Mouse (Mus musculus) embryo, embryonic 9.5 days (tissue): Measurements from ENCODE around the gene Ube2c.
"Not testable (repeated sequence)": the region's sequence is repeated elsewhere in the genome, so short reads cannot be mapped to it uniquely, and the experiment has no call there.

ENCODE experiments used
- DNase-seq: peaks from one replicate; pipeline ENCODE4 v3.0.0-alpha.2; 2017; ENCODE audit errors: extremely low spot score

The Ube2c gene

GRCm38 (mm10) chr2:164787779-164788178 lies 18.1 kb downstream of the Ube2c start:
- no peak for DNase-seq

GRCm38 (mm10) chr2:164788411-164788810 lies 18.7 kb downstream of the Ube2c start:
- no peak for DNase-seq

- no peak for DNase-seq
These were observed 20.8 kb downstream of the Ube2c start for GRCm38 (mm10) chr2:164790451-164790850.

- no peak for DNase-seq
These were observed 22.2 kb downstream of the Ube2c start for GRCm38 (mm10) chr2:164791841-164792261.

GRCm38 (mm10) chr2:164792400-164793190 lies 22.9 kb downstream of the Ube2c start:
- no peak for DNase-seq

- peak; percentile 58 for DNase-seq
These were observed 23.5 kb downstream of the Ube2c start for GRCm38 (mm10) chr2:164793236-164793635.

- DNase-seq = no peak
These were observed 24.1 kb downstream of the Ube2c start for GRCm38 (mm10) chr2:164793772-164794171.

GRCm38 (mm10) chr2:164794293-164794692 lies 24.6 kb downstream of the Ube2c start:
- peak; percentile 74 for DNase-seq

- DNase-seq = no peak
These were observed 26.2 kb downstream of the Ube2c start for GRCm38 (mm10) chr2:164795868-164796267.

GRCm38 (mm10) chr2:164798554-164798953 lies 28.9 kb downstream of the Ube2c start:
- DNase-seq = not testable (repeated sequence)

GRCm38 (mm10) chr2:164800252-164801004 lies 30.7 kb downstream of the Ube2c start:
- no peak for DNase-seq

- DNase-seq = no peak
These were observed 33.7 kb downstream of the Ube2c start for GRCm38 (mm10) chr2:164803201-164803920.

- DNase-seq = no peak
These were observed 34.2 kb downstream of the Ube2c start for GRCm38 (mm10) chr2:164803921-164804313.

GRCm38 (mm10) chr2:164804533-164805331 lies 35.0 kb downstream of the Ube2c start, which contains the start of the genes Acot8 and Zswim3:
Acot8 (minus strand) TSS chr2:164804882.
Zswim3 (plus strand) TSS chr2:164805098.
- DNase-seq = peak; percentile 99

- DNase-seq = no peak
These were observed 35.6 kb downstream of the Ube2c start for GRCm38 (mm10) chr2:164805332-164805718.

- no peak for DNase-seq
These were observed 36.9 kb downstream of the Ube2c start for GRCm38 (mm10) chr2:164806614-164807013.

- no peak for DNase-seq
These were observed 43.9 kb downstream of the Ube2c start for GRCm38 (mm10) chr2:164813557-164813956.

GRCm38 (mm10) chr2:164815348-164815747 lies 45.6 kb downstream of the Ube2c start:
- no peak for DNase-seq

- DNase-seq = no peak
These were observed 46.1 kb downstream of the Ube2c start for GRCm38 (mm10) chr2:164815821-164816220.

- DNase-seq = no peak
These were observed 47.5 kb downstream of the Ube2c start for GRCm38 (mm10) chr2:164817206-164817605.

- peak; percentile 47 for DNase-seq
These were observed 48.0 kb downstream of the Ube2c start for GRCm38 (mm10) chr2:164817703-164818102.
